Mouse (Mus musculus) layer of hippocampus, adult 8-10 months (tissue): Measurements from ENCODE around the gene Rtkn. TPM values are rescaled to one million over a fixed set of nuclear protein-coding genes. Genes with fewer than 3 reads are reported as not detected.
"Not testable (repeated sequence)": the region's sequence is repeated elsewhere in the genome, so short reads cannot be mapped to it uniquely, and the experiment has no call there.

ENCODE experiments used
- DNase-seq, 2 experiments: peaks; one replicate each; pipeline ENCODE4 v3.0.0; 2022; ENCODE audit warnings: low spot score in 2 of 2
- total RNA-seq, 4 experiments: library from RNA; stranded (reverse); gene quantifications; 2 replicates each; pipeline ENCODE4 v1.2.4; 2022

Gene Rtkn
- total RNA-seq, 4 experiments from 2014 or later, result 75.6 to 85.0 (median 80.3) TPM

GRCm38 (mm10) chr6:83137576-83137950 lies 2.3 kb downstream of the Rtkn start:
- peak; percentile 76 to 84 for DNase-seq

GRCm38 (mm10) chr6:83138056-83138455 lies 2.8 kb downstream of the Rtkn start:
- no peak for DNase-seq

GRCm38 (mm10) chr6:83140044-83140443 lies 4.8 kb downstream of the Rtkn start:
- DNase-seq, result no peak

- DNase-seq, result no peak
Observed at GRCm38 (mm10) chr6:83141636-83142035, 6.4 kb downstream of the Rtkn start.

GRCm38 (mm10) chr6:83142211-83142731 lies 7.0 kb downstream of the Rtkn start:
- peak in 1 of 2 experiments; percentile 67 for DNase-seq

- no peak for DNase-seq
Observed at GRCm38 (mm10) chr6:83142886-83143285, 7.6 kb downstream of the Rtkn start.

- no peak for DNase-seq
Observed at GRCm38 (mm10) chr6:83145209-83145608, 9.9 kb downstream of the Rtkn start.

- DNase-seq, result no peak
Observed at GRCm38 (mm10) chr6:83145805-83146204, 10.5 kb downstream of the Rtkn start.

- DNase-seq, result no peak
Observed at GRCm38 (mm10) chr6:83147280-83147679, 12.0 kb downstream of the Rtkn start.

GRCm38 (mm10) chr6:83151721-83152120 lies 16.5 kb downstream of the Rtkn start:
- DNase-seq, result no peak

GRCm38 (mm10) chr6:83153038-83153437 lies 17.8 kb downstream of the Rtkn start:
- no peak for DNase-seq

GRCm38 (mm10) chr6:83153485-83153884 lies 18.2 kb downstream of the Rtkn start:
- DNase-seq, result no peak

GRCm38 (mm10) chr6:83155552-83156238 lies 20.4 kb downstream of the Rtkn start:
- DNase-seq, result no peak

- DNase-seq, result peak; percentile 73 to 78
Observed at GRCm38 (mm10) chr6:83156259-83156684, 21.0 kb downstream of the Rtkn start, which contains the start of the genes Wdr54 and 1700003E16Rik. Gene Wdr54 (minus strand): TSS chr6:83156397. Gene 1700003E16Rik (plus strand): TSS chr6:83156404.

GRCm38 (mm10) chr6:83159456-83159855 lies 24.2 kb downstream of the Rtkn start:
- DNase-seq, result not testable (repeated sequence)

GRCm38 (mm10) chr6:83161442-83161841 lies 26.2 kb downstream of the Rtkn start:
- DNase-seq, result no peak

- no peak for DNase-seq
Observed at GRCm38 (mm10) chr6:83161921-83162641, 26.8 kb downstream of the Rtkn start.

GRCm38 (mm10) chr6:83162701-83163100 lies 27.4 kb downstream of the Rtkn start:
- DNase-seq, result peak in 1 of 2 experiments; percentile 66

GRCm38 (mm10) chr6:83165026-83165606 lies 29.9 kb downstream of the Rtkn start:
- no peak for DNase-seq

GRCm38 (mm10) chr6:83165607-83166242 lies 30.5 kb downstream of the Rtkn start, which contains the start of gene Dctn1:
Gene Dctn1 (plus strand): TSS chr6:83165920.
- peak; percentile 89 to 94 for DNase-seq

- no peak for DNase-seq
Observed at GRCm38 (mm10) chr6:83166243-83166630, 31.0 kb downstream of the Rtkn start.
